Mouse (Mus musculus): ENCODE data around the gene Kif26b. TPM values are rescaled to one million over a fixed set of nuclear protein-coding genes. Genes with fewer than 3 reads are reported as not detected.

Gene Kif26b
- polyA plus RNA-seq, 1 experiment, result not detected

- TF ChIP-seq CTCF (IDR thresholded peaks at IDR 0.05; ENCODE audit: control insufficient read depth, insufficient read depth, low read length), result no peak
- TF ChIP-seq POLR2A (IDR thresholded peaks at IDR 0.05; ENCODE audit: borderline replicate concordance, control insufficient read depth, low read depth, low read length), result no peak
- Histone ChIP-seq H3K4me1 (ENCODE audit: control insufficient read depth, insufficient read depth, low read length) (no peaks in the 10 kb centered on the region; the same call in none of the 2 replicates), H3K4me3 (replicated peaks; ENCODE audit: control insufficient read depth, low read depth, low read length) (no peak overlapping the region), H3K27ac (ENCODE audit: control insufficient read depth, insufficient read depth, low read depth, low read length, poor library complexity) (no peak overlapping the region)
- WGBS, result 51% methylated on average over 2 of the region's 2 CpGs
These were observed 112.9 kb downstream of the Kif26b start for GRCm38 (mm10) chr1:178641788-178642187.

GRCm38 (mm10) chr1:178644954-178645353, 116.0 kb downstream of the Kif26b start:
- no peak for TF ChIP-seq POLR2A (IDR thresholded peaks at IDR 0.05; ENCODE audit: borderline replicate concordance, control insufficient read depth, low read depth, low read length)
- TF ChIP-seq CTCF (IDR thresholded peaks at IDR 0.05; ENCODE audit: control insufficient read depth, insufficient read depth, low read length), result no peak
- H3K27ac ChIP-seq (ENCODE audit: control insufficient read depth, insufficient read depth, low read depth, low read length, poor library complexity), result no peak overlapping the region
- no peaks in the 10 kb centered on the region; the same call in none of the 2 replicates for H3K4me1 ChIP-seq (ENCODE audit: control insufficient read depth, insufficient read depth, low read length)
- H3K4me3 ChIP-seq (replicated peaks; ENCODE audit: control insufficient read depth, low read depth, low read length), result no peak overlapping the region
- 53% methylated on average over 4 of the region's 4 CpGs for WGBS

GRCm38 (mm10) chr1:178646589-178646988, 117.7 kb downstream of the Kif26b start:
- no peaks in the 10 kb centered on the region; the same call in 1 of the 2 replicates for H3K4me1 ChIP-seq (ENCODE audit: control insufficient read depth, insufficient read depth, low read length)
- H3K4me3 ChIP-seq (replicated peaks; ENCODE audit: control insufficient read depth, low read depth, low read length), result no peak overlapping the region
- no peak for TF ChIP-seq CTCF (IDR thresholded peaks at IDR 0.05; ENCODE audit: control insufficient read depth, insufficient read depth, low read length)
- TF ChIP-seq POLR2A (IDR thresholded peaks at IDR 0.05; ENCODE audit: borderline replicate concordance, control insufficient read depth, low read depth, low read length), result no peak
- WGBS, result 85% methylated on average over 4 of the region's 4 CpGs
- H3K27ac ChIP-seq (ENCODE audit: control insufficient read depth, insufficient read depth, low read depth, low read length, poor library complexity), result no peak overlapping the region

GRCm38 (mm10) chr1:178655525-178655924, 126.6 kb downstream of the Kif26b start:
- WGBS, result 83% methylated on average over 4 of the region's 4 CpGs

GRCm38 (mm10) chr1:178661035-178661434, 132.1 kb downstream of the Kif26b start:
- no peak overlapping the region for H3K27ac ChIP-seq (ENCODE audit: control insufficient read depth, insufficient read depth, low read depth, low read length, poor library complexity)
- 78% methylated on average over 3 of the region's 3 CpGs for WGBS
- TF ChIP-seq POLR2A (IDR thresholded peaks at IDR 0.05; ENCODE audit: borderline replicate concordance, control insufficient read depth, low read depth, low read length) (no peak), CTCF (IDR thresholded peaks at IDR 0.05; ENCODE audit: control insufficient read depth, insufficient read depth, low read length) (no peak)
- no peak overlapping the region for H3K4me3 ChIP-seq (replicated peaks; ENCODE audit: control insufficient read depth, low read depth, low read length)
- H3K4me1 ChIP-seq (ENCODE audit: control insufficient read depth, insufficient read depth, low read length), result no peaks in the 10 kb centered on the region; the same call in 1 of the 2 replicates

More at GRCm38 (mm10) chr1:178655525-178655924, 126.6 kb downstream of the Kif26b start:
- H3K4me3 ChIP-seq (replicated peaks; ENCODE audit: control insufficient read depth, low read depth, low read length), result no peak overlapping the region
- H3K27ac ChIP-seq (ENCODE audit: control insufficient read depth, insufficient read depth, low read depth, low read length, poor library complexity), result no peak overlapping the region
- H3K4me1 ChIP-seq (ENCODE audit: control insufficient read depth, insufficient read depth, low read length), result no peaks in the 10 kb centered on the region; the same call in 1 of the 2 replicates
- TF ChIP-seq CTCF (IDR thresholded peaks at IDR 0.05; ENCODE audit: control insufficient read depth, insufficient read depth, low read length), result no peak
- no peak for TF ChIP-seq POLR2A (IDR thresholded peaks at IDR 0.05; ENCODE audit: borderline replicate concordance, control insufficient read depth, low read depth, low read length)

GRCm38 (mm10) chr1:178661556-178661955, 132.6 kb downstream of the Kif26b start:
- Histone ChIP-seq H3K27ac (ENCODE audit: control insufficient read depth, insufficient read depth, low read depth, low read length, poor library complexity) (no peak overlapping the region), H3K4me3 (replicated peaks; ENCODE audit: control insufficient read depth, low read depth, low read length) (no peak overlapping the region), H3K4me1 (ENCODE audit: control insufficient read depth, insufficient read depth, low read length) (no peaks in the 10 kb centered on the region; the same call in 1 of the 2 replicates)
- WGBS, result 72% methylated on average over 5 of the region's 5 CpGs
- TF ChIP-seq POLR2A (IDR thresholded peaks at IDR 0.05; ENCODE audit: borderline replicate concordance, control insufficient read depth, low read depth, low read length) (no peak), CTCF (IDR thresholded peaks at IDR 0.05; ENCODE audit: control insufficient read depth, insufficient read depth, low read length) (no peak)

GRCm38 (mm10) chr1:178663539-178663938, 134.6 kb downstream of the Kif26b start:
- 83% methylated on average over 1 of the region's 1 CpGs for WGBS
- Histone ChIP-seq H3K4me3 (replicated peaks; ENCODE audit: control insufficient read depth, low read depth, low read length) (no peak overlapping the region), H3K27ac (ENCODE audit: control insufficient read depth, insufficient read depth, low read depth, low read length, poor library complexity) (no peak overlapping the region), H3K4me1 (ENCODE audit: control insufficient read depth, insufficient read depth, low read length) (no peaks in the 10 kb centered on the region)
- TF ChIP-seq POLR2A (IDR thresholded peaks at IDR 0.05; ENCODE audit: borderline replicate concordance, control insufficient read depth, low read depth, low read length) (no peak), CTCF (IDR thresholded peaks at IDR 0.05; ENCODE audit: control insufficient read depth, insufficient read depth, low read length) (no peak)

GRCm38 (mm10) chr1:178664271-178664969, 135.5 kb downstream of the Kif26b start:
- no peak overlapping the region for H3K4me3 ChIP-seq (replicated peaks; ENCODE audit: control insufficient read depth, low read depth, low read length)
- 40% methylated on average over 5 of the region's 5 CpGs for WGBS
- no peak overlapping the region for H3K27ac ChIP-seq (ENCODE audit: control insufficient read depth, insufficient read depth, low read depth, low read length, poor library complexity)
- H3K4me1 ChIP-seq (ENCODE audit: control insufficient read depth, insufficient read depth, low read length), result no peaks in the 10 kb centered on the region
- no peak for TF ChIP-seq POLR2A (IDR thresholded peaks at IDR 0.05; ENCODE audit: borderline replicate concordance, control insufficient read depth, low read depth, low read length)
- no peak for TF ChIP-seq CTCF (IDR thresholded peaks at IDR 0.05; ENCODE audit: control insufficient read depth, insufficient read depth, low read length)
